Mouse (Mus musculus): Measurements from ENCODE around the gene 2810408A11Rik.

The 2810408A11Rik gene

GRCm38 (mm10) chr11:69911701-69912100 lies 10.9 kb upstream of the 2810408A11Rik start:
- no peak for DNase-seq

GRCm38 (mm10) chr11:69910781-69911560 lies 10.2 kb upstream of the 2810408A11Rik start:
- no peak for DNase-seq

- DNase-seq, result no peak
Measured at GRCm38 (mm10) chr11:69910177-69910576, 9.4 kb upstream of the 2810408A11Rik start.

- DNase-seq, result no peak
Measured at GRCm38 (mm10) chr11:69909174-69909573, 8.4 kb upstream of the 2810408A11Rik start.

- no peak for DNase-seq
Measured at GRCm38 (mm10) chr11:69908645-69909044, 7.9 kb upstream of the 2810408A11Rik start.

GRCm38 (mm10) chr11:69904311-69904710 lies 3.5 kb upstream of the 2810408A11Rik start:
- no peak for DNase-seq

- no peak for DNase-seq
Measured at GRCm38 (mm10) chr11:69902972-69903371, 2.2 kb upstream of the 2810408A11Rik start.

- no peak for DNase-seq
Measured at GRCm38 (mm10) chr11:69901993-69902392, 1.2 kb upstream of the 2810408A11Rik start.

- peak; percentile 95 for DNase-seq
Measured at GRCm38 (mm10) chr11:69901406-69901846, 639 bp upstream of the 2810408A11Rik start.

- DNase-seq, result peak; percentile 50
Measured at GRCm38 (mm10) chr11:69899870-69900269, 917 bp downstream of the 2810408A11Rik start.

GRCm38 (mm10) chr11:69895291-69895690 lies 5.5 kb downstream of the 2810408A11Rik start, which contains the start of gene Acap1:
TSS of gene Acap1 (minus strand) at chr11:69895539.
- DNase-seq, result no peak

- DNase-seq, result no peak
Measured at GRCm38 (mm10) chr11:69894671-69895070, 6.1 kb downstream of the 2810408A11Rik start.

GRCm38 (mm10) chr11:69891482-69891881 lies 9.3 kb downstream of the 2810408A11Rik start:
- DNase-seq, result no peak

GRCm38 (mm10) chr11:69886907-69887635 lies 13.7 kb downstream of the 2810408A11Rik start:
- DNase-seq, result no peak

- DNase-seq, result no peak
Measured at GRCm38 (mm10) chr11:69884663-69885062, 16.1 kb downstream of the 2810408A11Rik start.

GRCm38 (mm10) chr11:69884240-69884639 lies 16.5 kb downstream of the 2810408A11Rik start:
- DNase-seq, result no peak

- DNase-seq, result no peak
Measured at GRCm38 (mm10) chr11:69883527-69884151, 17.1 kb downstream of the 2810408A11Rik start.

GRCm38 (mm10) chr11:69883066-69883465 lies 17.7 kb downstream of the 2810408A11Rik start:
- DNase-seq, result no peak

GRCm38 (mm10) chr11:69881787-69882670 lies 18.8 kb downstream of the 2810408A11Rik start:
- no peak for DNase-seq

GRCm38 (mm10) chr11:69880853-69881603 lies 19.8 kb downstream of the 2810408A11Rik start, which contains the start of gene Kctd11:
TSS of gene Kctd11 (minus strand) at chr11:69881406.
- DNase-seq, result peak; percentile 69

GRCm38 (mm10) chr11:69880506-69880852 lies 20.3 kb downstream of the 2810408A11Rik start:
- DNase-seq, result peak; percentile 62

- DNase-seq, result no peak
Measured at GRCm38 (mm10) chr11:69879711-69880110, 21.1 kb downstream of the 2810408A11Rik start.
